Mouse (Mus musculus) cerebellum, adult 2 months (tissue): ENCODE measurements around the gene Inha.

ENCODE experiments used
- CTCF ChIP-seq: fragments of 200-500 bp; IDR thresholded peaks from 2 replicates; pipeline ENCODE4 v1.5.1; 2011; ENCODE audit warnings: low read depth, mild to moderate bottlenecking, control low read depth, low read length, moderate library complexity, borderline replicate concordance; ENCODE audit not compliant: insufficient read depth
- POLR2A ChIP-seq: fragments of 200-500 bp; IDR thresholded peaks from 2 replicates; pipeline ENCODE4 v1.6.1; 2011; ENCODE audit warnings: low read length, control low read depth, borderline replicate concordance; ENCODE audit not compliant: insufficient read depth

- TF ChIP-seq POLR2A, result no peak
- 0 out of 2 replicates have a peak, but pooled peaks have one; percentile 7 for TF ChIP-seq CTCF
These were observed 7.4 kb upstream of the Inha start for GRCm38 (mm10) chr1:75499441-75499840.
